Mouse (Mus musculus): Measurements from ENCODE around the gene Prl2c5. TPM values are rescaled to one million over a fixed set of nuclear protein-coding genes. Genes with fewer than 3 reads are reported as not detected.
"Not testable (repeated sequence)": the region's sequence is repeated elsewhere in the genome, so short reads cannot be mapped to it uniquely, and the experiment has no call there.

The Prl2c5 gene
- not detected for total RNA-seq (2021)

- DNase-seq; intact Hi-C loops (cut with DNase I): not testable (repeated sequence)
Observed at GRCm38 (mm10) chr13:13182415-13182814, at the start of gene Prl2c5. Gene Prl2c5, plus strand, starts transcription at chr13:13182715.

- DNase-seq; intact Hi-C loops (cut with DNase I): not testable (repeated sequence)
Observed at GRCm38 (mm10) chr13:13162777-13163485, 19.6 kb upstream of the Prl2c5 start.

GRCm38 (mm10) chr13:13168631-13169030, 13.9 kb upstream of the Prl2c5 start:
- DNase-seq; intact Hi-C loops (cut with DNase I): not testable (repeated sequence)

- intact Hi-C loops (cut with DNase I); DNase-seq: not testable (repeated sequence)
Observed at GRCm38 (mm10) chr13:13173616-13174136, 8.8 kb upstream of the Prl2c5 start.

GRCm38 (mm10) chr13:13175736-13176135, 6.8 kb upstream of the Prl2c5 start:
- intact Hi-C loops (cut with DNase I); DNase-seq: not testable (repeated sequence)

- not testable (repeated sequence) for DNase-seq
Observed at GRCm38 (mm10) chr13:13211168-13211567, 28.7 kb downstream of the Prl2c5 start.

GRCm38 (mm10) chr13:13216363-13216762, 33.8 kb downstream of the Prl2c5 start:
- intact Hi-C loops (cut with DNase I) = not testable (repeated sequence)

More at GRCm38 (mm10) chr13:13211168-13211567, 28.7 kb downstream of the Prl2c5 start:
- intact Hi-C loops (cut with DNase I) = not testable (repeated sequence)

GRCm38 (mm10) chr13:13220231-13220630, 37.7 kb downstream of the Prl2c5 start:
- intact Hi-C loops (cut with DNase I) = loop anchor here (10.0 kb wide), 1 partner anchor 305 kb away; no protein-coding TSS in a partner anchor

More at GRCm38 (mm10) chr13:13216363-13216762, 33.8 kb downstream of the Prl2c5 start:
- not testable (repeated sequence) for DNase-seq

GRCm38 (mm10) chr13:13237456-13237855, 54.9 kb downstream of the Prl2c5 start:
- intact Hi-C loops (cut with DNase I) = loop anchor here (2.0 kb wide), 1 partner anchor 177 kb away; no protein-coding TSS in a partner anchor
- DNase-seq = peak; percentile 49 to 73

More at GRCm38 (mm10) chr13:13220231-13220630, 37.7 kb downstream of the Prl2c5 start:
- not testable (repeated sequence) for DNase-seq

Other genes with a start within 250 kb of the Prl2c5 start
- gene Prl2c2, start 177.3 kb upstream of the Prl2c5 start, total RNA-seq (2021) = not detected
- 10 to 100 TPM in 1 of 2 experiments, 1 to 10 TPM in 1; 9.1 to 11.6 TPM for gene Gpr137b, start 211.3 kb downstream of the Prl2c5 start, total RNA-seq (2021)